Mouse (Mus musculus) cerebellum, postnatal 10 days (tissue): Measurements from ENCODE around the gene Laptm4a.

Experiments
- DNase-seq, 2 experiments: peaks; one replicate each; pipeline ENCODE4 v3.0.0; 2021; ENCODE audit warnings: mixed read lengths in 2 of 2

The Laptm4a gene

DNA sequence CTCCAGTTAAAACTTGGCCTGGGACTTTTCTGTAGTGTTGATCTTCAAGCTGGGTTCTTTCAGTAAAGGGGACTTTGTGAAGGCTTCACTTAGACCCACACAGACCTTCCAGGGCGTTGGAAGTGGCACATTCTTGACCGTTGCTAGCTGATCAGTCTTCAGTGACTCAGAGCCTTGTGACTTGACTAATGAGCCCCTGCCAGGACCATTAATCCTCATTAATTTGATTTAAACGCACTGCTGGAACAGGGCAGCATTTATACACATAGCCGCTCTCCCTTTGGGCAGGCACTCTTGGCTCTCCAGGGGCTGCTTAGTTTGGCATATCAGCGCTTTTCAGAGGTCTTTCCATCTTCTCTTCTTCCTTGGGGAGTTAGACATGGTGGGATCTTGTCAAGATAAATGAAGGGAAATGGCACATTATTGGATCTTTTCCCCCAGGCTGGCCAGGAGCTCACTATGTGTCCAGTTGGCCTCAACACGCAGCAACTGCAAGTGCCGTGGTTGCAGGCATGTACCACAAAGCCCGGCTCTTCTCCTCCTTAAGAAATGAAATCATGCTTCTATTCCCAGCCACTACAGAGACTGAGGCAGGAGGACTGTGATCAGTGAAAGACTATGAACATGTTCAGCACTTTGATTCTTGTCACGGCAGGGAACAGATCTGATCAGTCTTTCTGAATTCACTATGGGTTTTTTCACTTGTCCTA is 40.3 kb downstream of the Laptm4a start:
- DNase-seq, result no peak

DNA sequence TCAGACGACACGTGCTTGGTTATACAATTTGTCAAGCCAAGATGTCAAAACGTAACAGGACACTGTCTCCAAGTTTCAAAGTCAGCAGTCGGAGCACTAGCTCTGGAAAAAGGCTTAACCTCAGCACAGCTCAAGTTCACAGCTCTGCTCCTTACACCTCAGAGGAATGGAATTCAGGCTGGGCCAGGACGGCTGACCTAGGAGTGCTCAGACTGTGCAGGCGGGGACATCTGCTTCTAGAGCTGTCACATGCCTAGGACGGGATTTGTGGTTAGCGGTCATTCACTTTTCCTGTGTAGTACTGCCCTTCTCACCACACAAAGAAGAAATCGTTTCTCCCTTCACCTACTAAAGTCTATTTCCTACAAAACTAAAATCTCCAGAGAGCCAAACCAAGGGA is 48.4 kb downstream of the Laptm4a start:
- no peak for DNase-seq

DNA sequence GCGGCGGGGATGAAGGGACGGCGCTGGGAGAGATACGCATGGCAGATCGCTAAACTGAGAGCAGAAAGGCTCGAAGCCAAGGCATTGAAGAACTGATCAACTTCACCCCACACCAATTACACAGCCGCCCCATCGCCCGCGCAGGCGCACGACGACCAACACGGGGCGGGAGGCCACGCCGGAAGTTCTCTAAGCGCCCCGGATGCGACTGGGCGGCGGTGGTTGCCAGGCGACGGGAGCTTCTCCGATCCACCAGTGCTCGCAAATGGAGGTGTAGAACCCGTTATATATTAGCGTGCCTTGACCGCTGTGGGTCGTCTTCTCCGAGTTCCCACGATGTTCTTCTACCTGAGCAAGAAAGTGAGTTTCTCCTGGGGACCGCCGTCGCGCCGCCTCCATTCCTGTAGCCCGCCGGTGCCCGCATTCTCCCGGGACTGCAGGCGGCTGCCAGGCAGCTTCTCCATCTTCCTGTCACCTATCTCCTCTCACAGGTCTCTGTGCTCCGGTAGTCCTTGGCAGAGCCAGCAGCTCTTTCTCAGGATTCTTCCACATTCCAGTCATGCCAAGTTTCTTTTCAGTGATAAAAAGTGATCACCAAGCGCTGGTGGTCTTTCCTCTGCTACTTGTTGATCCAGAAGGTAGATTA is 52.5 kb downstream of the Laptm4a start, which contains the start of gene Wdr35:
Gene Wdr35, plus strand, starts transcription at position 73 of the 646 bp plus-strand sequence.
- peak; percentile 95 to 97 for DNase-seq

DNA sequence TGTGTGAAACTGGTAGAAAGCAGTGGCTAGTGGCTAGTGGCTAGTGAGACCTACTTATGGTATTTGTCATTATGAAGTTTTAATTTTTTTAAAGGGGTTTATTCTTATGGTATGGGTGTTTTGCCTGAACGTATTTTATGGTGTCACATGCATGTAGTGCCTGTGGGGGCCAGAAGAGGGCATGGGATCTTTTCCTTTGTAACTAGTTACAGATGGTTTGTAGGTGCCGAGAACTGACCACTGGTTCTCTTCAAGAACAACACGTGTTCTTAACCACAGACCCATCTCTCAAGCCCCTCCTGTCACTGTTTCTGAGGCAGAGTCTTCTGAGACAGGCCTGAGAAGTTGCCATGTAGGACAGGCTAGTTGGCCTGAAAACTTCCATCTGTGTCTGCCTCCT is 53.6 kb downstream of the Laptm4a start:
- no peak for DNase-seq
